In the genomic region with DNA sequence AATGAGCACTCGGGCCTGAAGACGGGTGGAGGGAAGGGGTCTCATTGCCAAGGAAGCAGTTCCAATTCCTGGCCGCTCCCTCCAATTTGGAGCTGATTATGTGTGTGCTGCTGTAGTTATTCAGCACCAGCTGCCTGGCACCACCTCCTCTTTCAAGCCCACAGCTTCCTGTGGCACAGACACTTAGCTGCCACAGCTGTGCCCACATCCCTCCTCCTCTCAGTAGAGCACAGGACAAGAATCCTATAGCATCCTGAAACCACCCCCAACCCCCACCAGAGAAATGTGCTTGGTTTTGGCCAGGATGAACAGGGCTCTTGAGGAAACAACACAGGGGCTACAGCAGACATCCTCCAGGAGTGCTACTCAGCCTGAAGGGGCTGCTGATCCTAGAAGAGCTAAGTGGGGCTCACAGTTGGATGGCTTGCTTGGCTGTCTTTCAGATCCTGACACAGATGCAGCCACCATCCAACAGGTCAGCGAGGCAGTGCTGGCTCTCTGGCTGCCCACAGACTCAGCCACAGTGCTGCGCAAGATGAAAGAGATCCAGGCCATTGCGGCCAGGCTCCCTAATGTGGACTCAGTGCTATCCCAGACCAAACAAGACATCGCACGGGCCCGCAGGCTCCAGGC, we compare ENCODE assay signal across 9 mouse cellular contexts. TPM values are rescaled to one million over a fixed set of nuclear protein-coding genes. Genes with fewer than 3 reads are reported as not detected.
A peak's percentile ranks its signal among the peaks of the same experiment; 100 is the strongest.
DNase-seq lines count a peak whose midpoint lies in the region; ATAC-seq and TF ChIP-seq lines count a peak whose summit lies in the region.
"Had no signal": no experiment of that assay in that cellular context is flagged by ENCODE, and none has a peak within 500 bp of the region (broad histone marks: within the 10 kb centered on the region; RNA-seq: fewer than 3 reads in every experiment).

No protein-coding gene starts in this region.

- no peaks in the 10 kb centered on the region for H3K9me3 ChIP-seq in forebrain, embryonic 10.5 days
- no peaks in the 10 kb centered on the region for H3K9me3 ChIP-seq in forebrain, embryonic 11.5 days (ENCODE audit: control insufficient read depth, low read length)
- no peaks in the 10 kb centered on the region for H3K9me3 ChIP-seq in intestine, embryonic 15.5 days
- no peaks in the 10 kb centered on the region for H3K9me3 ChIP-seq in intestine, postnatal 0 days (ENCODE audit: control insufficient read depth)
- H3K9me3 ChIP-seq: heart, embryonic 13.5 days had no signal

- no peak for TF ChIP-seq CTCF in bone marrow, adult 2 months (IDR thresholded peaks at IDR 0.05; ENCODE audit: control insufficient read depth, insufficient read depth, low read length)
- no peak for TF ChIP-seq CTCF in olfactory bulb, adult 2 months (IDR thresholded peaks at IDR 0.05; ENCODE audit: insufficient read depth, low read depth, low read length)
- no peak for TF ChIP-seq CTCF in intestine, postnatal 0 days (IDR thresholded peaks at IDR 0.05; ENCODE audit: low read depth)

- no peaks in the 10 kb centered on the region for H3K27me3 ChIP-seq in forebrain, embryonic 10.5 days (ENCODE audit: poor library complexity, severe bottlenecking)
- H3K27me3 ChIP-seq in forebrain, embryonic 11.5 days (ENCODE audit: control insufficient read depth, insufficient read depth, low read length) = no peaks in the 10 kb centered on the region
- H3K27me3 ChIP-seq in intestine, embryonic 15.5 days (replicated peaks) = no peaks in the 10 kb centered on the region
- no peaks in the 10 kb centered on the region for H3K27me3 ChIP-seq in intestine, postnatal 0 days (replicated peaks; ENCODE audit: control insufficient read depth, insufficient read depth, low read length)

- H3K4me2 ChIP-seq in forebrain, embryonic 11.5 days (ENCODE audit: low read depth, low read length, severe bottlenecking) = no peak overlapping the region
- H3K4me2 ChIP-seq in intestine, embryonic 15.5 days (replicated peaks) = no peak overlapping the region
- no peak overlapping the region for H3K4me2 ChIP-seq in intestine, postnatal 0 days (replicated peaks; ENCODE audit: low read depth)
- H3K4me2 ChIP-seq: heart, embryonic 13.5 days had no signal

- no peak for ATAC-seq in forebrain, embryonic 11.5 days (replicated peaks; ENCODE audit: low FRiP score)
- peak; percentile 87 for ATAC-seq in inflammation-experienced regulatory T-cells, adult 6 months
- ATAC-seq in intestine, embryonic 15.5 days = no peak
- ATAC-seq in megakaryocyte-erythroid progenitor cell, adult 5-6 weeks (replicated peaks; ENCODE audit: low FRiP score, low TSS enrichment, poor library complexity, severe bottlenecking) = no peak
- ATAC-seq in intestine, postnatal 0 days = no peak

- no peak for DNase-seq in forebrain, embryonic 10.5 days (ENCODE audit: extremely low spot score, low spot score)
- DNase-seq in forebrain, embryonic 11.5 days (ENCODE audit: low spot score) = no peak

- H3K9ac ChIP-seq in forebrain, embryonic 11.5 days (ENCODE audit: low read length) = no peak overlapping the region
- H3K9ac ChIP-seq in intestine, embryonic 15.5 days = no peak overlapping the region
- no peak overlapping the region for H3K9ac ChIP-seq in intestine, postnatal 0 days (ENCODE audit: low read depth, low read length)

- 87% methylated on average over 9 of the region's 9 CpGs for WGBS in forebrain, embryonic 10.5 days
- WGBS in forebrain, embryonic 11.5 days = 88% methylated on average over 9 of the region's 9 CpGs
- WGBS in bone marrow, adult 2 months = 34% methylated on average over 9 of the region's 9 CpGs
- WGBS in olfactory bulb, adult 2 months = 39% methylated on average over 9 of the region's 9 CpGs
- WGBS in intestine, embryonic 15.5 days = 80% methylated on average over 9 of the region's 9 CpGs
- WGBS in intestine, postnatal 0 days = 82% methylated on average over 9 of the region's 9 CpGs

- H3K27ac ChIP-seq in forebrain, embryonic 10.5 days = 0 out of 2 replicates have a peak overlapping the region, but pooled peaks have one; percentile 40
- no peak overlapping the region for H3K27ac ChIP-seq in forebrain, embryonic 11.5 days (ENCODE audit: low read depth, low read length)
- H3K27ac ChIP-seq in bone marrow, adult 2 months (ENCODE audit: control insufficient read depth, insufficient read depth, low read depth, low read length, poor library complexity) = 0 out of 2 replicates have a peak overlapping the region, but pooled peaks have one; percentile 8
- H3K27ac ChIP-seq in olfactory bulb, adult 2 months (ENCODE audit: insufficient read depth, low read depth, low read length) = peak overlapping the region; percentile 89
- no peak overlapping the region for H3K27ac ChIP-seq in intestine, embryonic 15.5 days
- no peak overlapping the region for H3K27ac ChIP-seq in intestine, postnatal 0 days (ENCODE audit: low read depth, low read length)

- H3K36me3 ChIP-seq in forebrain, embryonic 10.5 days (replicated peaks) = no peaks in the 10 kb centered on the region
- no peaks in the 10 kb centered on the region for H3K36me3 ChIP-seq in forebrain, embryonic 11.5 days (ENCODE audit: control insufficient read depth, insufficient read depth, low read length)
- H3K36me3 ChIP-seq in intestine, embryonic 15.5 days = no peaks in the 10 kb centered on the region
- no peaks in the 10 kb centered on the region for H3K36me3 ChIP-seq in intestine, postnatal 0 days (ENCODE audit: control insufficient read depth, insufficient read depth)
- H3K36me3 ChIP-seq: heart, embryonic 13.5 days had no signal

- no peak overlapping the region for H3K4me3 ChIP-seq in forebrain, embryonic 10.5 days
- no peak overlapping the region for H3K4me3 ChIP-seq in forebrain, embryonic 11.5 days (ENCODE audit: low read depth, low read length)
- H3K4me3 ChIP-seq in bone marrow, adult 2 months (replicated peaks; ENCODE audit: control insufficient read depth, low read depth, low read length) = no peak overlapping the region
- no peak overlapping the region for H3K4me3 ChIP-seq in olfactory bulb, adult 2 months (ENCODE audit: insufficient read depth, low read depth, low read length)
- H3K4me3 ChIP-seq in intestine, embryonic 15.5 days (replicated peaks) = no peak overlapping the region
- H3K4me3 ChIP-seq in intestine, postnatal 0 days (ENCODE audit: low read depth, low read length) = no peak overlapping the region
- H3K4me3 ChIP-seq: heart, embryonic 13.5 days had no signal

- no peak for TF ChIP-seq POLR2A in bone marrow, adult 2 months (IDR thresholded peaks at IDR 0.05; ENCODE audit: borderline replicate concordance, control insufficient read depth, low read depth, low read length)
- TF ChIP-seq POLR2A in olfactory bulb, adult 2 months (IDR thresholded peaks at IDR 0.05; ENCODE audit: insufficient read depth, low read depth, low read length) = no peak

- H3K4me1 ChIP-seq in forebrain, embryonic 10.5 days = peaks cover 22% of the 10 kb centered on the region
- H3K4me1 ChIP-seq in forebrain, embryonic 11.5 days (replicated peaks; ENCODE audit: control insufficient read depth, insufficient read depth, low read length) = no peaks in the 10 kb centered on the region
- peaks cover 17% of the 10 kb centered on the region for H3K4me1 ChIP-seq in bone marrow, adult 2 months (ENCODE audit: control insufficient read depth, insufficient read depth, low read length)
- H3K4me1 ChIP-seq in olfactory bulb, adult 2 months (ENCODE audit: control insufficient read depth, insufficient read depth, low read length) = peaks cover 68% of the 10 kb centered on the region
- 0 out of 2 replicates have a peak, but pooled peaks cover 4% of the 10 kb centered on the region for H3K4me1 ChIP-seq in intestine, embryonic 15.5 days (replicated peaks)
- H3K4me1 ChIP-seq in intestine, postnatal 0 days (replicated peaks; ENCODE audit: control insufficient read depth, insufficient read depth, low read length) = no peaks in the 10 kb centered on the region

RNA-seq across cellular contexts. Expression of gene Camk1g, which starts 31.6 kb away (rescaled TPM):
- 12.1 and 12.2 TPM in 2 replicates for polyA plus RNA-seq in forebrain, embryonic 10.5 days (2016; fragmentation: Nextera tagmentation; extraction: Ambion mirVana)
- 15.0 and 17.4 TPM in 2 replicates for polyA plus RNA-seq in forebrain, embryonic 11.5 days (2014; fragmentation: Nextera tagmentation; extraction: Ambion mirVana)
- polyA plus RNA-seq in bone marrow, adult 2 months (2011; ENCODE audit: insufficient read depth, insufficient read length, low replicate concordance, missing spikeins) = not detected in 2 replicates
- polyA plus RNA-seq in inflammation-experienced regulatory T-cells, adult 6 months (2017; shearing (Covaris generic)) = not detected
- polyA plus RNA-seq in olfactory bulb, adult 2 months (2012; ENCODE audit: insufficient read depth, insufficient read length, low replicate concordance, missing spikeins) = not detected in 2 replicates
- polyA plus RNA-seq in intestine, embryonic 15.5 days (2015; fragmentation: Nextera tagmentation; extraction: Ambion mirVana) = 5.2 and 6.8 TPM in 2 replicates
- total RNA-seq in megakaryocyte-erythroid progenitor cell, adult 5-6 weeks (2014; fragmentation: Nextera tagmentation) = not detected in 2 replicates
- not detected in 2 replicates for total RNA-seq in megakaryocyte-erythroid progenitor cell, adult 5-6 weeks (2017)
- 0.93 and 1.0 TPM in 2 replicates for polyA plus RNA-seq in intestine, postnatal 0 days (2015; fragmentation: Nextera tagmentation; extraction: Ambion mirVana)

Comparison
In these comparisons a context has a peak if more than half of its experiments do, and no peak if none do; other contexts are left out.
1. H3K27ac ChIP-seq: peak in forebrain, embryonic 10.5 days (single experiment), bone marrow, adult 2 months (single experiment) and olfactory bulb, adult 2 months (single experiment); none in forebrain, embryonic 11.5 days (single experiment), intestine, embryonic 15.5 days (single experiment) and intestine, postnatal 0 days (single experiment).